Mouse (Mus musculus) liver (tissue): Measurements from ENCODE around the gene Gata1.
"Not testable (repeated sequence)": the region's sequence is repeated elsewhere in the genome, so short reads cannot be mapped to it uniquely, and the experiment has no call there.

Experiments
- DNase-seq: peaks from one replicate; pipeline ENCODE4 v3.0.0-alpha.2; 2020; ENCODE audit warnings: mixed read lengths

The Gata1 gene

DNA sequence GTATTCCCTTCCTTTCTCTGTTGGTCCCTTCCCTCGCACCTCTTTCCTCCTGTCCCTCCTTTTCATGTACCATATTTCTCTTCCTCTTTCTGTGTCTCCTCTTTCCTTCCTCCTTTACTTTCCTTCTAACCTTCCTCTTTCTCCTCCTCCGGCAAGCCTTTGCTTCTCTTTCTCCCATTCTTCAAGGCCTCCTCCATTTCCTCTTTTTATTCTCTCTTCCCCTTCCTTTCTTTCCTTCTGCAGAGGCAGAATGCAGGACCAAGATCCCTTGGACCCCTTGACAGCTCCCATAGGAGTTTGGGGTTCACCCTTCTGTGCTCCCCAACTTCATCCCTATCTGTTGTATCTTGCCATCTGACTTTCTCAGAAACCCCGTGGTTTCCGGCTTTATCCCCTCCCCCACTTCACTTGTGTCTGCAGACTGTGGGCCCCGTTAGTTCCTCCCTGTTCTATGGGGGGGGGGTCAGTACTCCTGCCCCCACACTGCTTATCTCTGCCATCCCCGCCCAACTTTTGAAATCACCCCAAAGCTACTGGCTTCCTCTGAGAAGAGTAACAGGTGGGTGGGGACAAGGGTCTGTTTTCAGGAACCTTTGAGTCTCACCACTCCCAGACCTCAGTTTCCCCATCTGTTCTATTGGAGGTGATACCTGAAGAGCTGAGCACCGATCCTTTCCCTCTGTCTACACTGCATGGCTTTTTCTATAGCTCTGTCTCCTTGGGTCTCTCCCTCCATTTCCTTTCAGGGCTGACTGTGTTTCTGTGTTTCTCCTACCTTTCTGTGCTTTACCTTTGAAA, 13.8 kb downstream of the Gata1 start:
- peak; percentile 57 for DNase-seq

DNA sequence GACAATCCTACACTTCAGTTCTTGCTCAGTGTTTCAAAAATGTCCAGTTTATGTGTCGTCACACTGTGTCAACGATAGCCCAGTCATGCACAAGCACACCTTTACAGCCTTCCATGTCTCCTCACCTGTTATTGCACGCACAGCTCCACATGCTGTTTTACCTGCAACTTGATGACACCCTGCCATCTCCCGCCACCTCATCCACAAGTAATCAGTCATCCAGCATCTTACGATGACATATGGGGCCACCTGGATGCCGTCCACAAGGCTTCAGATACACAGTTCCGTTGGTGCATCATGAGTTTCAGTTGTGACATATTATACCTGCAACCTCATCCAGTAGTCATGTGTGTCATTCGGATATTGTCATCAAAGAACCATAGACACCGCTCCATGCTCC, 19.0 kb downstream of the Gata1 start:
- DNase-seq: no peak

DNA sequence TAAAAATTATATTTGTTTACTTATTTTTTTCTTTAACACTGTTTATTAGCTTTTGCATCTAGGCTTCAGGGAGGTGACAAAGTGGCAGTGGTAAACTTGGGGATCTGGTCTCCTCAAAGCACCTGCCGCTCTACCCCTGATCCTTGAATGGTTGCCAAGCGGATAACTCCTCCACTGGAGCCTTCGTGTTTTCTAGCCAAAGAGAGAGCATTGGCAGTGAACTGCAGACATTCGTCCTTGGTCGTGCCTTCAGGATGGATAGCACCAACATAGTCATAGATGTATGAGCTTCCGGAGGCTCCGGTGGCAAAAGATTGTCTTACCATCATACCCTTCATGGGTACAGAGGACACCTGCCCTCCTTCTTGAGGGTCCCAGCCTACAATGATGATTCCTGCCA, 27.8 kb downstream of the Gata1 start:
- DNase-seq: no peak

DNA sequence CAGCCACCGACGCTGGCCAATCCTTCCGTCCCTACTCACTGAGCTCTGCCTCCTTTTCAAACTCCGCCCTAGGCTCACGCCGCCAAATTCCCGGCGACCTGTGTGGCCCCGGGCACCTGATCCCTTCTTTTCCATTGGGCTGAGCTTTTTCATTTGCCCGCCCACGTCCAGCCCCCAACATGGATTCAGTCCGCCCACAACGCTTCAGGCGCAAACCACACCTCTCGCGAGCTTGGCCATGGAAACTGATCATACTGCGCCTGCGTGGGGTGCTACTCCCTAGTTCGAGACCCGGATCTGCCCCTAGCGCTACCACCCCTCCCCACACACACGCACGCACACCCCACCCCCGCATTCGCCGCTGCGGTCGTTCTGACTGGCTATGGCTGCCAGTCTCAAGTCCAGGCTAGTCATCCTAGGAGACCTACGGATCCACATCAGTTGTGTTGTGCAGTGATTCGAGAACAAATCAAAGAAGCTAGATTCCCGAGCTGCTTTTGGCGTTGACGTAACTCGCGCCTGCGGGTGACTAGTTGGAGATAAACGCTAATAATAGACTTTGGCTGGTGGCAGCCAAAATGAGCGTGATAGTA, 29.9 kb downstream of the Gata1 start:
- peak; percentile 93 for DNase-seq

DNA sequence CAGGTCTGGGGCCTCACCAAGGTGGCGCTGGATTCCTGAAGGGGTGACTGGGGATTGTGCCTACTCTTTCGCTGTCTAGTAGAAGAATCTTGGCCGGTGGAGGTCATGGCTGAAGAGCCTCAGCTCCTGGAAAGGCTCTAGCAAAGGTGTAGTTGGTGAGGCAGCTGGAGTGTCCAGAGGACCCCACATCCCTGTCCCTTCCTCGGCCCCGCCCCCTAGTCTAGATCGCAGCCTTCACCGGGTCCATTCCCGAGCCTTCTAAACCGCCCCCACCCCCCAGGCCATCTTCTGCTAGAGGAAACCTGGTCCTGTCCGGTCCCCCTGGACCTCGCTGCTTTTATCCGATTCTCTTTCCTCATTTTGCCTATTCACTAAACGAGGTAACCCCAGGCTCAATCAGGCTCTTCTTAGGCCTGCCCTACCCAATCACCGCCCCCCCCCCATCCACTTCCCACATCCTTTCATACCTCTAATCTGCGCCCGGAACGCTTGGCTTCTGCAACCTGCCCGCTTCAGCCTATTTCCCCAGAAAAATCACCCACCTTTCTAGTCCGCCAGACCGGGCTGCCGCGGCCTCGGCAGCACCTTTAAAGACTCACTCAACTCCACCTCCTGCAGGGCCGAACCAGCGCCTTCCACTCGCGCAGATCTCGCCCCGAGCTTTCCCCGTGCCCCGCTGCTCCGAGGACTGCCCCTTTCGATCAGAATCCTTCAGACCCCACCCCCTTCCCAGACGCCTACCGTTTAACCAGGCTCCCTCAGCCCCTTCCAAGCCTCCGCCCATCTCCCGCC, 30.6 kb downstream of the Gata1 start, which contains the start of gene Hdac6:
Gene Hdac6, minus strand, starts transcription at position 782 of the 792 bp plus-strand sequence.
- DNase-seq: no peak

DNA sequence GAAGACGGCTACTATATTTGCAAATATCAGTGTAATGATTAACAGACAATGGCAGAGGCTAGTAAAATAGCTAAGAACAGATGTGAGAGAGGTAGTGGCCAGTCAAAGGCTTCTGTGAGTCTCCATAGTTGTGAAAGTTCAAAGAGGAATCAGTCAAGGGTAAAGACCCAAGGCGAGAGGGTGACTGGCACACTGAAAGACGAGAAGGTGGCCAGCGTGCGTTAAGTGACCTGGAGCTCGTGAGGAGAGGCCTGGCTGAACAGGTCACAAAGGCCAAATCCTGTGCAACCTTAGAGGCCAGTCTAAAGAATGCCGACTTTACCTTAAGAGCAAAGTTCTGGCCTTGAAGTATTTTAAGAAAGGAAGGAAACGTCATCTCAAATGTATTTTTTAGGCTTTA, 32.3 kb downstream of the Gata1 start:
- DNase-seq: no peak

DNA sequence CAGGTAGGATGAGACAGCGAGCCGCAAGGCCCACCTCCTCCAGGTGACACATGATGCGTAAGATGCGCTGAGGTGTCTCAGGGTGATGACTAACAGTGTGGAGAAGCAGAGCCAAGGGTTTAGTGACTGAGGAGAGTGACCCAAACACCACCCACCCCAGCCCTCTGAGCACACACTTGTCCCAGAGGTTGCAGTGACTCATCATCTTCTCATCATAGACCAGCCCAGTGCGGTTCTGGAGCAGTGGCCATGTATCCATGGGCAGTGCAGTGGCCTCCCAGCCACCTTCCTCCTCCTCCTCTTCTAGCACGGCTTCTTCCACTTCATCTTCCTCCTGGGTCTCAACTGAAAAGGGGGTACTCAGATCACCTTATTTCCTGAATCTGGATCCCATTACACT, 40.2 kb downstream of the Gata1 start:
- DNase-seq: no peak

DNA sequence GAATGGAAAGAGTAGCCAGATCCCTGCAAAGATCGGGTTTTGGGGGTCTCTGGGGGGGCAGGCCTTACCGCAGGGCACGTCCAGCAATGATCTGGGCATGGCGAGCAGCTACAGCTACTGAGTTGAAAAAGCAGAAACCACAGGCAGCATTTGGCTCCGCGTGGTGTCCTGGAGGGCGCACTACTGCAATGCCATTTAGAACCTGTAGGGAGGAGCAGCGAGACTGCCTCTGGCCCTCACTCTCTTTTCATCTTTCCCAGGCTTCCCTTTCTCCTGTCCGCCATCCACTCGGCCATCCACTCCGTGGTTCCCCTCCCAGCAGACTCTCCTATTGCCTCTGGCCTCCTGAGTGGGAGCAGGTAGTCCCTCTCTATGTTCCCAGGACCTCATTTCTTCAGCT, 41.0 kb downstream of the Gata1 start:
- peak; percentile 24 for DNase-seq

DNA sequence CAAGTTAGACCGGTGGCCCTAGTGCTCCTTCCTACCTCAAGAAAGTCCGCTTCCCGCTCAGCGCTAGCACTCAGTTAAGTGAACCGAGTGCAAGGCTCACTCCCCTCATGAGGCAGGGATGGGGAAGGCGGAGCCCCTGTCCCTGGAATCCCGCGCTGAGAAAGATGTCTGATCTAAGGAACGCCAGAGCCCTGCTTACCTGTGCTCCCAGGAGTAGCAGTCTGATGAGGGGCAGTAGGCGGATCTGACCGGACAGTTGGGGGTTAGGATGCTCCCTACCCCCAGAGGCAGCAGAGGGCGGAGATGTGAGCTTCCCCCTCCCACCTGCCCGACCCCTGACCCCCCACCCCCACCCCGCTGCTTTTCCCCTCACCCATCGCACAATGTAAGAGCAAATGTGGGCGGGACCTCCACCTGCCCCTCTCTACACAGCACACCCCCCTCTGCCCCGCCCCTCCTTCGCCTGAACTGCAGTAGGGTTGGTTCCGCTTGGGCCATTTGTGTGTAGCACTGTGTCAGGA, 49.5 kb downstream of the Gata1 start, which contains the start of gene Eras:
Gene Eras, minus strand, starts transcription at position 338 of the 521 bp plus-strand sequence.
- no peak for DNase-seq

DNA sequence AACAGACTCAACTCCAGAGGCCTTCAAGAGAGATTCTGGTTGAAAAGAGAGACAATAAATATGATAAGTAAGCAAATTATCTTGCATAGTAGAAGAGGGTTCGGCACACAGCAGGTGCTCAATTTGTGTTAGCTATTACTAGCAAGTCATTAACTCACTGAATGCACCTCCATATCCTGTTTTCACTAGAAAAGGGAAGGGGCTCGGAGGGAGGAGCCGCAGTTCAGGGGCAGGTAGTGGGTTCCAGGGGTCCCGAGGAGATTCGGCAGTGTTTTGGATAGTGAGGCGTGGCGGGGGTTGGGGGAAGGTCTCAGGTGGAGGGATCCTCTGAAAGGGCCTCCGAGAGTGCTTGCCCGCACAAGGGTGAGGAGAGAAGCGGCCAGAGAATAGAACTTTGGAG, 50.8 kb downstream of the Gata1 start:
- DNase-seq: no peak

DNA sequence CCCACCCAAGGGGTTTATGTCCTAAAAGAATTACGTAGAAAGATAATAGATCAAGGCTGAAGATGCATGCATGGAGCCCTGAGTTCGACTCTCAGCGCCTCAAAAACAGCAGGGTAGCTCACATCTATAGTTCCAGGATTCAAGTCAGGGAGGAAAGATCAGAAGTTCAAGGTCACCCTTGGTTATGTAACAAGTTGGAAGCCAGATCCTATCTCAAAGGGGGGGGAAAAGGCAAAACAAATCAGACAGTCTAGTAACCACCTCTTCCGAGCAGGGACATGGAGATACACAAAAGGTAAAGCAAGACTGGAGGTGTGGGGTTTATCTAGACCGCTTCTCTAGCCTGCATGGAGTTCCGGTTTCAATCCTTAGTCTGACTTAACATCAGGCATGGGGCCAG, 51.6 kb downstream of the Gata1 start:
- DNase-seq: no peak

DNA sequence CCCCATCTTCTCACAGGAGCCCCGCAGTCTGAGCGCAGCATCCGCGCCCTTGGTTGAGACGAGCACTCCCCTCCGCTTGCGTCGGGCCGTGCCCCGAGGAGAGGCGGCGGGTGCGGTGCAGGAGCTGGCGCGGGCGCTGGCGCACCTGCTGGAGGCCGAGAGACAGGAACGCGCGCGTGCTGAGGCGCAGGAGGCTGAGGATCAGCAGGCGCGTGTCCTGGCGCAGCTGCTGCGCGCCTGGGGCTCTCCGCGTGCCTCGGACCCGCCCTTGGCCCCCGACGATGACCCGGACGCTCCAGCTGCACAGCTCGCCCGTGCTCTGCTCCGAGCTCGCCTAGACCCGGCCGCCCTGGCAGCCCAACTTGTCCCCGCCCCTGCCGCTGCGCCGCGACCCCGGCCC, 55.8 kb downstream of the Gata1 start:
- DNase-seq: no peak

DNA sequence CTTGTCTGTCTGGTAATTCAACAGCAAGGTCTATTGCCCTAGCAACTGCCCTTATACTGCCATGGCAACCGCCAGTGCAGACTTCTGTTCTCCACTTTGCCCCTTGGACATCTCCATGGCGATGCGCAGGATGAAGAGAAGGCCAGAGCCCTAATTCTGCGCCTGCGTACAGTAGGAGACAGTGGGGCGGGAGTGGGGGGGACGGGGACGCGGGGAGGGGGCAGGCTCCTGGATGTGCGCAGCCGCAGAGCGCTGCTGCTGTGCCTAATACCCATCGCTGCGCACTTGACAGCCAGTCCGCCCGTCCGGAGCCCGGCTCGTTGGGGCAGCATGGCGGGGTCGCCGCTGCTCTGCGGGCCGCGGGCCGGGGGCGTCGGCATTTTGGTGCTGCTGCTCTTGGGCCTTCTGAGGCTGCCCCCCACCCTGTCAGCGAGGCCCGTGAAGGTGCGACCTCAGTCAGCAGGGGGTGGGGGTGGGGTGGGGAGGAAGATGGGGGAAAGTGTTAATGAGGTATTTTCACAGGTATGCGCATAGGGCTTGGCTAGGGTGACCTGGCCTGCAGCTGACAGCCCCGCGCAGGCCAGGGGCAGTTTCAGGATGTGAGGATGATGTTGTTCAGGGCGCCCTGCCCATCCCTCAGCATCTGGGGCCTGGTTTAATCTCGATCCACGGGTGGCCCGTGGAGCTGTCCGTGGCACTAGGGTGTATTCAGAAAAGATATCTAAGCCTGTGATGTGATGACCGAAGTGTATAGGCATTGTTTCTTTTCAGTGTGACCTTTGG, 58.1 kb downstream of the Gata1 start, which contains the start of gene Pcsk1n:
Gene Pcsk1n, plus strand, starts transcription at position 222 of the 783 bp plus-strand sequence.
- no peak for DNase-seq

DNA sequence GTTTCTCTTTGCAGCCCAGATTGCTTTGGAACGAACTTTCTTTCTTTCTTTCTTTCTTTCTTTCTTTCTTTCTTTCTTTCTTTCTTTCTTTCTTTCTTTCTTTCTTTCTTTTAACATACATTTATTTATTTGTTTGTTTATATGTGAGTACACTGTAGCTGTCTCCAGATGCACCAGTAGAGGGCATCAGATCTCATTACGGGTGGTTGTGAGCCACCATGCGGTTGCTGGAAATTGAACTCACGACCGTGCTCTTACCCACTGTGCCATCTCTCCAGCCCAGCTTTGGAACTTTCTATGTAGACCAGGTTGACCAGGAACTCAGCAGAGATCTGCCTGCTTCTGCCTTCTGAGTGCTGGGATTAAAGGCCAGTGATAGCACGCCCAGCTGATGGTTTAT, 59.9 kb downstream of the Gata1 start:
- not testable (repeated sequence) for DNase-seq

DNA sequence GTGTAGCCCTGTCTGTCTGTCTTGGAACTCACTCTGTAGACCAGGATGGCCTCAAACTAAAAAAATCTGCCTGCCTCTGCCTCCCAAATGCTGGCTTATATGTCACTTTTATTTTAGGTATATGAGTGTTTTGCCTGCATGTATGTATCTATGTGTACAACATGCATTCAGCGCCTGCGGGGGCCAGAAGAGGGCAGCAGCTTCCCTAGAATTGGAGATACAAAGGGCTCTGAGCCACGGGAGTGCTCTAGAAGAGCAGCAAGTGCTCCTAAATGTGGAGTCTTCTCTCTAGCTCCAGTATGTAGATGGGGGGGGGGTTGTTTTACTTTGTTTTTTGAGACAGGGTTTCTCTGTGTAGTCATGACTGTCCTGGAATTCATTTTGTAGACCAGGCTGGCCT, 62.2 kb downstream of the Gata1 start:
- not testable (repeated sequence) for DNase-seq

DNA sequence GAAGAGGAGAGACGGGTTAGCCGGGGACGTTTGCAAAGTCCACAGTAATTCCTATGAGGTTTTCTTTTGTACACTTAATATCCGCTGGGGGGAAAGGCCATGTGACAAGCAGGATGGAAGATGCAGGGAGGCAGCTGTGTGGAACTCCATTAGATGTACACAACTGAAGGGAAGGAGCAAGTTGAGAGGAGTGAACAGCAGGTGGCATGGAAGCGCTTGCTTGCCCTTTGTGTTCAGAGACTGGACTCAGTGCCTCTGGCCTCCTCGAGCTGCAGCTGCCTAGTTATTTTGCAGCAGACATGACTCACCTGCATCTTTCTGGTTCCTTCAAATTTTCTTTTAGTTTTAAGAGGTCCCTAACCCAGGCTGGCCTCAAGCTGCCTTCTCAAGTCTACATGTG, 67.4 kb downstream of the Gata1 start:
- DNase-seq: no peak
